Mouse (Mus musculus) kidney, adult 2 months (tissue): ENCODE measurements at regions not wholly inside any gene's neighbourhood (a gene's known extent, or its start where the extent isn't known, plus 50 kb on each side); places are given as distances from the start of the nearest gene placed in this dataset.

Experiments
- DNase-seq: peaks from one replicate; pipeline ENCODE4 v3.0.0; 2021
- H3K27ac ChIP-seq: fragments of 200-500 bp; 2 replicates; pipeline ENCODE4 v1.5.1; 2012; ENCODE audit warnings: low read depth, low read length, control low read depth, inconsistent platforms; ENCODE audit not compliant: insufficient read depth
- H3K27me3 ChIP-seq: fragments of 200-500 bp; replicated peaks from 2 replicates; pipeline ENCODE4 v1.6.1; 2012; ENCODE audit warnings: mild to moderate bottlenecking, moderate library complexity, low read length, inconsistent platforms; ENCODE audit not compliant: control insufficient read depth, insufficient read depth
- H3K36me3 ChIP-seq: fragments of 200-500 bp; 2 replicates; pipeline ENCODE4 v1.6.1; 2012; ENCODE audit warnings: mild to moderate bottlenecking, moderate library complexity, low read length, inconsistent platforms; ENCODE audit not compliant: control insufficient read depth, insufficient read depth
- H3K4me1 ChIP-seq: fragments of 200-500 bp; 2 replicates; pipeline ENCODE4 v1.6.1; 2011; ENCODE audit warnings: low read length; ENCODE audit not compliant: control insufficient read depth, insufficient read depth
- H3K4me3 ChIP-seq: fragments of 200-500 bp; 2 replicates; pipeline ENCODE4 v1.5.1; 2011; ENCODE audit warnings: mild to moderate bottlenecking, low read depth, low read length, control low read depth; ENCODE audit not compliant: insufficient read depth
- CTCF ChIP-seq: fragments of 200-500 bp; conservative IDR thresholded peaks from 2 replicates; pipeline ENCODE4 v1.5.1; 2011; ENCODE audit warnings: low read depth, mild to moderate bottlenecking, control low read depth, low read length, moderate library complexity, mixed read lengths; ENCODE audit not compliant: insufficient read depth, insufficient read length
- POLR2A ChIP-seq: fragments of 200-500 bp; IDR thresholded peaks from one replicate; pipeline ENCODE4 v1.6.1; 2011; ENCODE audit warnings: low read depth, low read length, control low read depth
- WGBS: fragments of 180-500 bp; shearing (Covaris S2); methylation state at CpG from one replicate; pipeline ENCODE4 v1.1.7; 2018; 5-methylcytosine and 5-hydroxymethylcytosine counted together

DNA sequence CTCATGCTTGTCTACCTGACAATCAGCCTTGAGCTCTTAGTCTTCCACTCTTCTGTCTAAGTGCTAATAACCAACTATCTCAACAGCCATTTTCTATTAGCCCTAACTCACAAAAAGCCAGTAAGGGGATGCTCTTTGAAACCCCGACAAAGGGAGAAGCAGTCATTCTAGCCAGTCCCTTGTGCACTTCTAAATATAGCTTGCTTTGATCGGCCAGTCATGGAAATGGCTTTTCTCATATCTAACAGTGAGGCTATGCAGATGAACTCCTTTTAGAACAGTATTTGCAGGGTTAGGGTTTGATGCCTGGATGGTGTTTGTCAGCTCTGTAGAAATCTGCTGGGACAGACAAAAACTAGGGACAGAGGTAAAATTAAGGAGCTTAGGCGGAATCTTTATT is 54.5 kb upstream of the Arg1 start:
- 72% methylated on average over 3 of the region's 3 CpGs for WGBS
- no peak for DNase-seq
- Histone ChIP-seq H3K4me3 (no peak overlapping the region), H3K36me3 (no peaks in the 10 kb centered on the region), H3K27me3 (no peaks in the 10 kb centered on the region), H3K27ac (no peak overlapping the region), H3K4me1 (no peaks in the 10 kb centered on the region)
- TF ChIP-seq POLR2A (no peak), CTCF (no peak)
